Comparison of ENCODE assay signal across 21 mouse cellular contexts in the genomic region with DNA sequence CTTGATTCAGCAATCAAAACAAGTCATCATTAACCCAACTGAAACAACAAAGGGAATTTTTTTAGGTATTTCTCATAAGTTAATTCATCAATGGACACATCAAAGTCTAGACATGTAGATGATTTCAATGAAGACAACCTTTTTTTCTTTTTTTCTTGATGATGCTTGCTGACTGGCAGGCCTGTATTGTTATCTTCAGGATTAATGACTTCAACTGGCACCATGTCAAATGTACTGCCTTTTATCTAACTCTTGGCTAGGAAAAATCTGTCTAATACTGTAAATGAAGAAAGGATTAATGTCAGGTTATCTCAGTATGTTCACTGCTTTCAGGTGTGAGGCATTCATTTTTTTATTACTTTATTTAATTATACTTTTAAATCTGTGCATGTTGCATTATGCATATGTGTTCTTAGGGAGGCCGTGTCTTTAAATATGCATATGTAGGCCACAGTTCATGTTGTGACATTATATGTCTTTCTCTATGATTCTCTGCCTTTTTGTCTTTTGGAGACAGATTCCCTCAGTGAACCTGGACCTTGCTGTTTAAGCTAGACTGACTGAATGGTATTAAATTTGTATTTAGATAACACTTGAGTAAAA.
DNase-seq lines count a peak whose midpoint lies in the region; ATAC-seq and TF ChIP-seq lines count a peak whose summit lies in the region.
"Had no signal": no experiment of that assay in that cellular context is flagged by ENCODE, and none has a peak within 500 bp of the region (broad histone marks: within the 10 kb centered on the region; RNA-seq: fewer than 3 reads in every experiment).

No protein-coding gene starts in this region.

- DNase-seq in hindbrain, embryonic 14.5 days (ENCODE audit: low spot score), result peak; percentile 27
- DNase-seq in hindbrain, embryonic 11.5 days (ENCODE audit: low spot score), result no peak
- DNase-seq in midbrain, postnatal 0 days (ENCODE audit: low spot score), result peak; percentile 3
- no peak for DNase-seq in adrenal gland, postnatal 14 days
- DNase-seq in layer of hippocampus, adult 18-20 months (ENCODE audit: low spot score in 2 of 2), result no peak
- DNase-seq: adrenal gland, postnatal 10 days; B cell, adult 2 months; cerebellum, adult 2 months; cerebellum, postnatal 10 days; gastrocnemius, postnatal 14 days; heart, adult 2 months; heart, postnatal 14 days had no signal

- H3K4me2 ChIP-seq in forebrain, embryonic 13.5 days, result no peak overlapping the region
- no peak overlapping the region for H3K4me2 ChIP-seq in forebrain, embryonic 12.5 days
- H3K4me2 ChIP-seq in hindbrain, embryonic 14.5 days (replicated peaks), result no peak overlapping the region
- no peak overlapping the region for H3K4me2 ChIP-seq in hindbrain, embryonic 11.5 days (replicated peaks; ENCODE audit: low read depth, low read length)
- H3K4me2 ChIP-seq in midbrain, embryonic 13.5 days (replicated peaks), result no peak overlapping the region
- no peak overlapping the region for H3K4me2 ChIP-seq in midbrain, postnatal 0 days (ENCODE audit: low read depth, low read length, poor library complexity, severe bottlenecking)
- H3K4me2 ChIP-seq: heart, embryonic 11.5 days; heart, embryonic 15.5 days had no signal

- H3K4me3 ChIP-seq in forebrain, embryonic 13.5 days, result no peak overlapping the region
- no peak overlapping the region for H3K4me3 ChIP-seq in forebrain, embryonic 12.5 days (replicated peaks)
- no peak overlapping the region for H3K4me3 ChIP-seq in hindbrain, embryonic 14.5 days (replicated peaks; ENCODE audit: low read length)
- no peak overlapping the region for H3K4me3 ChIP-seq in hindbrain, embryonic 11.5 days (ENCODE audit: low read depth, low read length)
- no peak overlapping the region for H3K4me3 ChIP-seq in midbrain, embryonic 13.5 days (replicated peaks)
- no peak overlapping the region for H3K4me3 ChIP-seq in midbrain, postnatal 0 days (ENCODE audit: low read depth, low read length)
- H3K4me3 ChIP-seq: embryonic facial prominence, embryonic 10.5 days; heart, adult 2 months; heart, embryonic 15.5 days had no signal

- no peaks in the 10 kb centered on the region for H3K36me3 ChIP-seq in forebrain, embryonic 13.5 days (ENCODE audit: poor library complexity, severe bottlenecking)
- H3K36me3 ChIP-seq in forebrain, embryonic 12.5 days (replicated peaks), result no peaks in the 10 kb centered on the region
- H3K36me3 ChIP-seq in hindbrain, embryonic 14.5 days (replicated peaks; ENCODE audit: control insufficient read depth, insufficient read depth), result no peaks in the 10 kb centered on the region
- H3K36me3 ChIP-seq in hindbrain, embryonic 11.5 days (ENCODE audit: control insufficient read depth, insufficient read depth, low read length), result no peaks in the 10 kb centered on the region
- no peaks in the 10 kb centered on the region for H3K36me3 ChIP-seq in midbrain, embryonic 13.5 days
- H3K36me3 ChIP-seq in midbrain, postnatal 0 days (ENCODE audit: insufficient read depth, low read length), result no peaks in the 10 kb centered on the region
- H3K36me3 ChIP-seq: embryonic facial prominence, embryonic 10.5 days; G1E; heart, embryonic 15.5 days had no signal

- H3K4me1 ChIP-seq in forebrain, embryonic 13.5 days, result no peaks in the 10 kb centered on the region
- H3K4me1 ChIP-seq in forebrain, embryonic 12.5 days, result no peaks in the 10 kb centered on the region
- H3K4me1 ChIP-seq in hindbrain, embryonic 14.5 days (replicated peaks; ENCODE audit: control insufficient read depth, insufficient read depth, low read length), result no peaks in the 10 kb centered on the region
- no peaks in the 10 kb centered on the region for H3K4me1 ChIP-seq in hindbrain, embryonic 11.5 days (replicated peaks; ENCODE audit: control insufficient read depth, insufficient read depth, low read length)
- H3K4me1 ChIP-seq in midbrain, embryonic 13.5 days (replicated peaks), result no peaks in the 10 kb centered on the region
- H3K4me1 ChIP-seq in midbrain, postnatal 0 days (ENCODE audit: insufficient read depth, low read length), result no peaks in the 10 kb centered on the region
- H3K4me1 ChIP-seq: embryonic facial prominence, embryonic 10.5 days; heart, embryonic 15.5 days had no signal

- no peaks in the 10 kb centered on the region for H3K9me3 ChIP-seq in forebrain, embryonic 13.5 days (replicated peaks)
- no peaks in the 10 kb centered on the region for H3K9me3 ChIP-seq in forebrain, embryonic 12.5 days
- no peaks in the 10 kb centered on the region for H3K9me3 ChIP-seq in hindbrain, embryonic 14.5 days (ENCODE audit: control insufficient read depth, low read length)
- H3K9me3 ChIP-seq in hindbrain, embryonic 11.5 days (ENCODE audit: control insufficient read depth, low read length), result no peaks in the 10 kb centered on the region
- no peaks in the 10 kb centered on the region for H3K9me3 ChIP-seq in midbrain, embryonic 13.5 days
- no peaks in the 10 kb centered on the region for H3K9me3 ChIP-seq in midbrain, postnatal 0 days (ENCODE audit: low read length)
- H3K9me3 ChIP-seq: embryonic facial prominence, embryonic 10.5 days; G1E; heart, embryonic 15.5 days had no signal

- ATAC-seq in forebrain, embryonic 13.5 days, result peak; percentile 59; the same call in 1 of the 2 replicates
- no peak; the same call in 1 of the 2 replicates for ATAC-seq in forebrain, embryonic 12.5 days (ENCODE audit: low FRiP score)
- no peak for ATAC-seq in hindbrain, embryonic 14.5 days (ENCODE audit: low FRiP score)
- no peak for ATAC-seq in hindbrain, embryonic 11.5 days (ENCODE audit: low FRiP score)
- 0 out of 2 replicates have a peak, but pooled peaks have one; percentile 56 for ATAC-seq in midbrain, embryonic 13.5 days
- ATAC-seq in midbrain, postnatal 0 days (ENCODE audit: low FRiP score), result 0 out of 2 replicates have a peak, but pooled peaks have one; percentile 16
- ATAC-seq: CD4-positive, CD25-positive, alpha-beta regulatory T cell, adult 4 months; hindbrain, postnatal 0 days had no signal

- no peak for TF ChIP-seq CTCF in midbrain, postnatal 0 days (IDR thresholded peaks at IDR 0.05)

- WGBS in forebrain, embryonic 13.5 days, result 53% methylated on average over 1 of the region's 1 CpGs
- 83% methylated on average over 1 of the region's 1 CpGs for WGBS in forebrain, embryonic 12.5 days
- WGBS in hindbrain, embryonic 14.5 days, result 46% methylated on average over 1 of the region's 1 CpGs
- WGBS in hindbrain, embryonic 11.5 days, result 84% methylated on average over 1 of the region's 1 CpGs
- 53% methylated on average over 1 of the region's 1 CpGs for WGBS in midbrain, embryonic 13.5 days
- 27% methylated on average over 1 of the region's 1 CpGs for WGBS in midbrain, postnatal 0 days

- no peak overlapping the region for H3K9ac ChIP-seq in forebrain, embryonic 13.5 days
- H3K9ac ChIP-seq in forebrain, embryonic 12.5 days, result no peak overlapping the region
- H3K9ac ChIP-seq in hindbrain, embryonic 14.5 days, result no peak overlapping the region
- H3K9ac ChIP-seq in hindbrain, embryonic 11.5 days (ENCODE audit: low read depth, low read length), result no peak overlapping the region
- no peak overlapping the region for H3K9ac ChIP-seq in midbrain, embryonic 13.5 days (replicated peaks)
- H3K9ac ChIP-seq in midbrain, postnatal 0 days (replicated peaks; ENCODE audit: low read length, poor library complexity, severe bottlenecking), result no peak overlapping the region
- H3K9ac ChIP-seq: heart, embryonic 15.5 days had no signal

- H3K27ac ChIP-seq in forebrain, embryonic 13.5 days, result no peak overlapping the region
- H3K27ac ChIP-seq in forebrain, embryonic 12.5 days, result no peak overlapping the region
- H3K27ac ChIP-seq in hindbrain, embryonic 14.5 days, result no peak overlapping the region
- no peak overlapping the region for H3K27ac ChIP-seq in hindbrain, embryonic 11.5 days (ENCODE audit: low read depth, low read length)
- H3K27ac ChIP-seq in midbrain, embryonic 13.5 days, result no peak overlapping the region
- H3K27ac ChIP-seq in midbrain, postnatal 0 days (ENCODE audit: low read depth, low read length), result no peak overlapping the region
- H3K27ac ChIP-seq: embryonic facial prominence, embryonic 10.5 days; heart, adult 2 months; heart, embryonic 15.5 days; hindbrain, postnatal 0 days had no signal

- no peaks in the 10 kb centered on the region for H3K27me3 ChIP-seq in forebrain, embryonic 13.5 days
- no peaks in the 10 kb centered on the region for H3K27me3 ChIP-seq in forebrain, embryonic 12.5 days
- no peaks in the 10 kb centered on the region for H3K27me3 ChIP-seq in hindbrain, embryonic 14.5 days (ENCODE audit: control insufficient read depth, insufficient read depth, low read length)
- H3K27me3 ChIP-seq in hindbrain, embryonic 11.5 days (ENCODE audit: control insufficient read depth, insufficient read depth, low read length), result no peaks in the 10 kb centered on the region
- H3K27me3 ChIP-seq in midbrain, embryonic 13.5 days, result no peaks in the 10 kb centered on the region; the same call in 1 of the 2 replicates
- H3K27me3 ChIP-seq in midbrain, postnatal 0 days (ENCODE audit: insufficient read depth, low read length), result no peaks in the 10 kb centered on the region
- H3K27me3 ChIP-seq: heart, embryonic 15.5 days had no signal

Comparison
In these comparisons a context has a peak if more than half of its experiments do, and no peak if none do; other contexts are left out.
1. ATAC-seq: peak in forebrain, embryonic 13.5 days (single experiment), midbrain, embryonic 13.5 days (single experiment) and midbrain, postnatal 0 days (single experiment); none in forebrain, embryonic 12.5 days (single experiment), hindbrain, embryonic 14.5 days (single experiment) and hindbrain, embryonic 11.5 days (single experiment).
2. DNase-seq: peak in hindbrain, embryonic 14.5 days (single experiment) and midbrain, postnatal 0 days (single experiment); none in hindbrain, embryonic 11.5 days (single experiment), adrenal gland, postnatal 14 days (single experiment) and layer of hippocampus, adult 18-20 months (0 of 2).